Mouse (Mus musculus) kidney, embryonic 14.5 days (tissue): Measurements from ENCODE around the gene Ube2s. TPM values are rescaled to one million over a fixed set of nuclear protein-coding genes. Genes with fewer than 3 reads are reported as not detected.

Experiments
- ATAC-seq: fragments of 200-750 bp; cut with Nextera tagmentation; 2 replicates; pipeline ENCODE4 v1.8.0; 2017; ENCODE audit warnings: moderate number of reproducible peaks, mild to moderate bottlenecking, moderate TSS enrichment, moderate library complexity; ENCODE audit not compliant: low FRiP score, low TSS enrichment
- H3K27ac ChIP-seq: fragments of 300-500 bp; sonication (generic); 2 replicates; pipeline ENCODE4 v1.5.1; 2014; ENCODE audit warnings: low read depth, mild to moderate bottlenecking, low read length, moderate library complexity, mixed read lengths
- H3K27me3 ChIP-seq: fragments of 300-500 bp; sonication (generic); 2 replicates; pipeline ENCODE4 v1.6.1; 2014; ENCODE audit warnings: mild to moderate bottlenecking, low read length; ENCODE audit not compliant: control insufficient read depth, insufficient read depth
- H3K36me3 ChIP-seq: fragments of 300-500 bp; sonication (generic); 2 replicates; pipeline ENCODE4 v1.6.1; 2014; ENCODE audit warnings: low read length, mixed read lengths; ENCODE audit not compliant: control insufficient read depth, insufficient read depth
- H3K4me1 ChIP-seq: fragments of 300-500 bp; sonication (generic); 2 replicates; pipeline ENCODE4 v1.6.1; 2014; ENCODE audit warnings: low read length, mixed read lengths; ENCODE audit not compliant: control insufficient read depth, insufficient read depth
- H3K4me2 ChIP-seq: fragments of 300-500 bp; sonication (generic); replicated peaks from 2 replicates; pipeline ENCODE4 v1.6.1; 2014; ENCODE audit warnings: low read depth, mild to moderate bottlenecking, low read length
- H3K4me3 ChIP-seq: fragments of 300-500 bp; sonication (generic); 2 replicates; pipeline ENCODE4 v1.5.1; 2014; ENCODE audit warnings: mild to moderate bottlenecking, low read length
- H3K9ac ChIP-seq: fragments of 300-500 bp; sonication (generic); 2 replicates; pipeline ENCODE4 v1.6.1; 2014; ENCODE audit warnings: low read depth, mild to moderate bottlenecking, low read length, moderate library complexity
- H3K9me3 ChIP-seq: fragments of 300-500 bp; sonication (generic); 2 replicates; pipeline ENCODE4 v1.6.1; 2016; ENCODE audit warnings: low read length; ENCODE audit not compliant: control insufficient read depth
- WGBS: fragments of 180-500 bp; shearing (Covaris S2); extraction: QIAGEN DNeasy Blood & Tissue Kit; methylation state at CpG from one replicate; pipeline ENCODE4 v1.1.7; 2014; 5-methylcytosine and 5-hydroxymethylcytosine counted together
- polyA plus RNA-seq: library from polyadenylated mRNA; unstranded; fragments of >200 nt; fragmentation: Nextera tagmentation; extraction: Ambion mirVana; gene quantifications from 2 replicates; pipeline ENCODE4 v1.2.1, GENCODE M21; 2014

Ube2s gene
- polyA plus RNA-seq, 1 experiment from 2014 or later, result 465 TPM

DNA sequence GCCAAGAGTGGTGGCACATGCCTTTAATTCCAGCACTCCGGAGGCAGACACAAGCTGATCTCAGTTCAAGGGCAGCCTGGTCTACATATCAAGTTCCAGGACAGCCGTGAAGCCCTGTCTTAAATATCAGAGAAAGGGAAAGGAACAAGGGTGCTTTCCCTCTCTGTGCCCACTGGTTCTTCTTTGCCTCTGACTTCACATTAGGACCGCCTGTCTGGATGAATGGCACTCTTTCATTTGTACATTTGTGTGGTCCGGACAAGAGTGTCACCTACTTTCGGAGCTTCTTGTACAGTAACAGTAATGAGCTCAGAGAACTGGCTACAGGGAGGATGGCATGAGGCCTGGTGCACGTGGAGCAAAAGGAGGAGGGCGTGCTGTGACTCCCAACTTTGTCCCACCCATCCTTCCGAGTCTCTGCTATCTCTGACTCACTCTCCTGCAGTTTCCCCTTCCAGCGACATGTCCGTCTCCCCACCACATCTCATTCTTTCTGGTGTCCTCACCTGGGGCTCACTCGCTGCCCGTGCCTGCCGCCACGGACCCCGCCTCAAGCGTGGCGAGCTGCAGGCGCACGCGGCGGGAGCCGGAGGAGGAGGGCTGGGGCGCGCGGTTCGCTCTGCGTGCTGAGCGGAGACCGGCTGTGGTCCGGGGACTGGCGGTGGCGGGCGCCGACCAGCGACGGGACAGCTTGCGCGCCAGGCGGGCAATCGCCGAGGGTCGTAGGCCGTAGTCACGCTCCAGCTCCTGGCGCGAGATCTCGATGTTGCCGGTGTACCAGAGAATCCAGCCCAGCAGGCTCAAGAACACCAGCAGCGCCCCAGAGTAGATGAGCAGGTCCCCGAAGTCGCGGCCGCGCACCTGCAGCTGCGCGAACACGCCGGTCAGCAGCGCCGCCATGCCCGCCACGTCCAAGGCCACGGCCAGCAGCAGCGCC, 23.6 kb downstream of the Ube2s start:
- Histone ChIP-seq H3K27me3 (no peaks in the 10 kb centered on the region), H3K36me3 (peaks cover 2% of the 10 kb centered on the region; the same call in 1 of the 2 replicates), H3K27ac (peak overlapping the region; percentile 88), H3K9me3 (no peaks in the 10 kb centered on the region), H3K9ac (peak overlapping the region; percentile 71), H3K4me1 (peaks cover 5% of the 10 kb centered on the region; the same call in 1 of the 2 replicates), H3K4me3 (peak overlapping the region; percentile 60), H3K4me2 (peak overlapping the region; percentile 92)
- peak; percentile 41 for ATAC-seq
- 2% methylated on average over 64 of the region's 64 CpGs for WGBS

DNA sequence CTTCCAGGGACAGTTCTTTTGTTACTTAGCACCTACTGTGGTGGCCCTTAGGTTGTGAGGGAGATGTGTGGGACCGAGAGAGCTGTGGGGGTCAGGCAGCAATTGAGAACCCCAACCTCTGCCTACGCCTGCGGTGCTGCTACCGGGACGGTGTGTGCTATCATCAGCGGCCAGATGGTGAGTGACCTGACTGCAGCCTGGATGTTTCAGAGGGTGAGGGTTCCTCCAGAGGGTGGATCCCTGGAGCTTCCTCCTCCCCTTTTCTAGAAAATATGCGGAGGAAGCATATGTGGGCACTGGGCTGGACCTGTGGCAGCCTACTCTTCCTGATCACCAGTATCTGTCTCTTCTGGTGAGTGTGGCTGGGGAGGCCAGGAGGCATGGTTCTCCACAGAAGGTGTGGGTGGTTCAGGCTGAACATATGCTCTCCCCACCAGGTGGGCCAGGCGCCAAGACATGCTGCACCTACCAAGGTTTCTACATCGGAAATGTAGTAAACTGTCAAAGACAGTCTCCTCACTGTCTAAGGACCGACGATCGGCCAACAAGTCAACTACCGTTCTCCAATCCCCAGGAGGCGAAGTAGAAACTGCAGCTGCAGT, 28.6 kb downstream of the Ube2s start:
- Histone ChIP-seq H3K4me3 (no peak overlapping the region), H3K27ac (no peak overlapping the region), H3K4me2 (no peak overlapping the region), H3K36me3 (no peaks in the 10 kb centered on the region), H3K4me1 (peaks cover 8% of the 10 kb centered on the region; the same call in 1 of the 2 replicates), H3K9ac (no peak overlapping the region), H3K27me3 (peaks cover 3% of the 10 kb centered on the region; the same call in 1 of the 2 replicates), H3K9me3 (no peaks in the 10 kb centered on the region)
- ATAC-seq, result no peak
- WGBS, result 76% methylated on average over 14 of the region's 14 CpGs

DNA sequence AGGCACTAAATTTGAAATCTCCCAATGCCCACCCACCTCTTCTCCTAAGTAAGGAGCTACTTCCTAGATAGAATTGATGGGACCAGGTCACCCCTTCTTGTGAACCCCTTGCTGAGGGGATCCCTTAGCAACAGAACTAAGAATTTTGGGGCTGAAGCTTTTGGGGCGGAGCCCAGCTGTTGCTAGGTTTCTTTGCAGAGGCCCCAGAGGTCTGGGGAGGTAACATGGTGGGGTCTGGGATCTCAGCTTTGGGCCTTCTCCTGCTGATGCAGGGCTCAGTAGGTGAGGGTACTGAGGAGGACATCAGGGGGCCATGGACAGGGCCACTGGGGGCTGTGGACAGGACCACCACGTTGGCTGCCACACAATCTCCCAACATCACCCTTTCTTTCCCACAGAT, 29.6 kb downstream of the Ube2s start, which contains the start of the genes Il11 and Tmem190:
Gene Il11 (minus strand): TSS at position 101 of the 400 bp plus-strand sequence.
Gene Tmem190 (plus strand): TSS at position 179 of the 400 bp plus-strand sequence.
- H3K4me1 ChIP-seq, result peaks cover 11% of the 10 kb centered on the region; the same call in 1 of the 2 replicates
- 74% methylated on average over 2 of the region's 2 CpGs for WGBS
- ATAC-seq, result no peak
- H3K27ac ChIP-seq, result no peak within 1 kb of the TSS
- no peaks in the 10 kb centered on the region for H3K36me3 ChIP-seq
- peaks cover 12% of the 10 kb centered on the region for H3K27me3 ChIP-seq
- H3K4me3 ChIP-seq, result no peak within 1 kb of the TSS
- H3K9me3 ChIP-seq, result no peaks in the 10 kb centered on the region
- no peak within 1 kb of the TSS for H3K9ac ChIP-seq
- no peak within 1 kb of the TSS for H3K4me2 ChIP-seq

DNA sequence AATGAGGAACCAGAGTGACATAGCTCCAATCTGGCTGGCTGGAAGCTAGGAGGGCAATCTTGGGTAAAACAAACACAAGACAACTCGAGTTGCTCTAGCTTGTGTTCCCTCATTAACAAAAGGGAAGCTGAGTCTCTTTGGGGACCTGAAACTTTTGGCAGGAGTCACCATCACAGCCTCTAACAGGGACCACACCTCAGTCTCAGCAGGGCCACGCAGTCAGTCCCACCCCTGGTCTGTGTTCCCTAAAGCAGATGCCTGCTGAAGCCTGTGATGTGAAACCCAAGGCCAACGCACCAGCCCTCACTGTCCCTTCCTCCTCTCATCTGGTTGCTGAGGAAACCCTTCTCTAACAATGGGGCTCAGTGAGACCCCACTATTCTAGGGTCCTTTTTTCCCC, 30.3 kb downstream of the Ube2s start:
- Histone ChIP-seq H3K27ac (no peak overlapping the region), H3K27me3 (peaks cover 17% of the 10 kb centered on the region)

DNA sequence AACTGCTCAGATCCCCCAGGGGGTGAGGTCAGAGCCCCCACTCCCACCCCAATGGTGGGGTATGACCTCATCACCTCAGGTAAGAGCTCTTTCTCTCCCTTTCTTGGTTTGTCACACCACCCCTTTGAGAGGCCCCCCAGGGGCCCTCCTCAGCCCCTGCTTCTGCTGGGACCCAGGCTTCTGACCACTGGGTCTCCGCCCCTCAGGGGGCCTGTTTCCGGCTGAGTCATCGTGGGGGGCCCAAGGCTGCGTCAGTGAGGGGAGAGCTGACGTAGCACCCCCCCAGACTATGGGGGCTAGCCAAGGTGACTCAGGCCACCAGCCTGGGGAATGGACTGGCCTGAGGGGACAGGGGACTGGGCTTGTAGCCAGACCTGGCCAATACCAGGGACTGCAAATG, 32.5 kb downstream of the Ube2s start:
- Histone ChIP-seq H3K27me3 (peaks cover 34% of the 10 kb centered on the region), H3K4me2 (no peak overlapping the region), H3K9ac (no peak overlapping the region), H3K9me3 (no peaks in the 10 kb centered on the region), H3K27ac (no peak overlapping the region), H3K36me3 (no peaks in the 10 kb centered on the region), H3K4me3 (no peak overlapping the region), H3K4me1 (peaks cover 23% of the 10 kb centered on the region; the same call in 1 of the 2 replicates)
- no peak for ATAC-seq
- 29% methylated on average over 5 of the region's 5 CpGs for WGBS

More for the DNA sequence above, 30.3 kb downstream of the Ube2s start:
- H3K9ac ChIP-seq, result no peak overlapping the region
- H3K4me1 ChIP-seq, result peaks cover 17% of the 10 kb centered on the region; the same call in 1 of the 2 replicates
- 37% methylated on average over 3 of the region's 3 CpGs for WGBS
- no peak overlapping the region for H3K4me2 ChIP-seq
- H3K4me3 ChIP-seq, result no peak overlapping the region
- no peaks in the 10 kb centered on the region for H3K36me3 ChIP-seq
- H3K9me3 ChIP-seq, result no peaks in the 10 kb centered on the region
- no peak for ATAC-seq

DNA sequence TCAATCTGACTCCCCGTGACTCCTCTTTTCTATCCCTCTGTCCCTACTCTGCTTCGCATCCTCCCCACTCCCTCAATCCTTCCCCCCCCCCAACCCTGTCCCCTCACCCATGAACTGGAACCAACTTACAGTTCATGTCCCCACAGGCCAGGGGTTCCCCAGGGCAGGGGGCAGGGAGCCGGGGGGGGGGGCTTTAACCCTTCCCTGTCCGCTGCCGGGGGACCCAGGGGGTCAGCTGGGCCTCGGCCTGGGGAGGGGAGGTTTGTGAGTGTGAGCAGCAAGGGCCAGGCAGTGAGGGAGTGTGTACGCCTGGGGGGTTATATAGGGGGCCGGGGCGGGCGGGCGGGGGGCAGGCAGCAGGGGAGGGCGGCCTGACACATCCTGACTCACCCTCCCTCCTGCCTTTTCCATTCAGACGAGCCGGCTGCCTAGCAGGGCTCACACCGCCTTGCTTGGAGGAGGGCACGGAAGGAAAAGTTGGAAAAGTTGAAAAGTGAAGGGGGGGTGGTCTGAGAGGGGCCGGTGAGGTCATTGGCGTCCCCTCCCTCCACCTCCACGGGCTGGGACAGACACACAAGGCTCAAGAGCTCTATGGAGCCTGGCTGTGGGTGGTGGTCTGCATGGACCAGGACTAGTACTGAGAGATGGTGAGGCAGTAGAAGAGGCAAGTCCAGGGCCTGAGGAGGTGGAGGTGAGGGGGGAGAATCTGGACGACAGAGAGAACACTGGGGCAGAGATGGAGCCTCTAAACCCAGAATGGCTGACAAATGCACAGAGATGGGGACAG, 34.3 kb downstream of the Ube2s start:
- Histone ChIP-seq H3K4me1 (peaks cover 23% of the 10 kb centered on the region; the same call in 1 of the 2 replicates), H3K27ac (no peak overlapping the region), H3K4me2 (peak overlapping the region; percentile 47; the same call in 1 of the 2 replicates), H3K9me3 (no peaks in the 10 kb centered on the region), H3K27me3 (peaks cover 34% of the 10 kb centered on the region), H3K4me3 (no peak overlapping the region), H3K36me3 (no peaks in the 10 kb centered on the region), H3K9ac (no peak overlapping the region)
- ATAC-seq, result no peak
- 5% methylated on average over 15 of the region's 20 CpGs for WGBS

DNA sequence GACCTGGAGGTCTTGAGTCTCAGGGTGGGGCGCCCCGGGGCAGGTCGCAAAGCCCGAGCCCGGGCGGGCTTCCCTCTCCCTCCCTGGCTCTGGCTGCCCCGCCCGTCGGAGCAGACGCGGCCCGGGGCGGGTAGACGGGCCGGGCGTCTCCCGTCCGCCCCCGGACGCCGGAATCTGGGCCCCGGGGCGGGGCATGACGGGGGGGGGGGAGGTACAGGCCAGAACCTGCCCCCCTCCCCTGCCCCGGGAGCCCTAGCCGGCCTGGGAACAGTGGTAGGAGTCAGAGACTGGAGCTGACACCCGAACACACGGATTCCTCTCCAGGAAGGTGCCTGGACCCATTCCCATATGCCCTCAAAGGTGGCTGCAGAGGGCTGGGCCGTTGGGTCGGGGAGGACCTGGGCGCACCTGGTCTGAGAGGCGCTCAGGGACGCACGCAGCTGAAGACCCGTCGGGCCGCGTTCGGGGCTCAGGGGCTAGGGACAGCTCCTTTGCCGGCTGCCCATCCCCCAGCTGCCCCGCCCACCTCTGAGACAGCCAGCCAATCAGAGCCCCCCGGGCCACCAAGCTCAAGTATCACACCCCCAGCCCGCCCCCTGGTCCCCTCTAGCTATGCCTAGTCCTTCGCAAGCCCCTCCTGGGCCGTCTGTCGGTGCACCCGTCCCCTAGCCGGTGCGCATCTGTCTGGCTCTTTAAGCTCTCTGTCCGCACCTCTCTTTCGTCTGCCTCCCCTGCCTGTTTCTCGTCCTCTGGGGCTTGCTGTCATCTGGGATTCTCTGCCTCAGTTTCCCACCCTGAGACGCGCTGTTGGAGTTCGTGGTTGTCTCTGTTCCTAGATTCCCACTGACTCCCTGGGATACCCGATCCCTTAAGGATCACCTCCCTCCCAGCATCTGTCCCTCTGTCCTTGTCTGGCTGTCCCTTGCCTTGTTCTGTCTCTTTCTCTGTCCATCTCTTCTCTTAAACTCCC, 35.2 kb downstream of the Ube2s start:
- WGBS, result 2% methylated on average over 31 of the region's 56 CpGs
- Histone ChIP-seq H3K27ac (no peak overlapping the region), H3K36me3 (no peaks in the 10 kb centered on the region), H3K9me3 (no peaks in the 10 kb centered on the region), H3K27me3 (peaks cover 34% of the 10 kb centered on the region), H3K4me1 (peaks cover 23% of the 10 kb centered on the region; the same call in 1 of the 2 replicates), H3K9ac (peak overlapping the region; percentile 28; the same call in 1 of the 2 replicates), H3K4me3 (peak overlapping the region; percentile 32), H3K4me2 (peak overlapping the region; percentile 47)
- ATAC-seq, result peak; percentile 81
